Mouse (Mus musculus) cerebellum, adult 11-12 months (tissue): ENCODE data around the gene Map4k4.

ENCODE experiments used
- DNase-seq: peaks from one replicate; pipeline ENCODE4 v3.0.0; 2022

Map4k4 gene

DNA sequence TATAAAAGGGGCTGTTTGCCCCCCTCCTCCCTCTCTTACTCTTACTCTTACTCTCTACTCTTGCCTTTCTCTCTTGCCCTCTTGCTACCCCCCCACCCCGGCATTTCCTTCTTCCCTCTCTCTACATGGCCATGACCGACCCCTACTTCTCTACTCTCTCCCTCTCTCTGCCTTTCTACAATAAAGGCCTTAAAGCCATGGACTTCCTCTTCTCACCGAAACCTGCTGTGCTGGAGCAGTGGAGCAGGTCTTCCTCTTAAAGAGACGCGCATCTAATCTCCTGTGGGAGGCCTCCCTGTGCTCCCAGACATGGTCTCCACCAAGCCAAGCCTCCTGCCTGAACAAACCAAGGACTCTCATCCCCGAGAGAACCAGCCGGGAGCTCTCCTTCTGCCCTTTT lies 154.3 kb downstream of the Map4k4 start:
- no peak for DNase-seq

DNA sequence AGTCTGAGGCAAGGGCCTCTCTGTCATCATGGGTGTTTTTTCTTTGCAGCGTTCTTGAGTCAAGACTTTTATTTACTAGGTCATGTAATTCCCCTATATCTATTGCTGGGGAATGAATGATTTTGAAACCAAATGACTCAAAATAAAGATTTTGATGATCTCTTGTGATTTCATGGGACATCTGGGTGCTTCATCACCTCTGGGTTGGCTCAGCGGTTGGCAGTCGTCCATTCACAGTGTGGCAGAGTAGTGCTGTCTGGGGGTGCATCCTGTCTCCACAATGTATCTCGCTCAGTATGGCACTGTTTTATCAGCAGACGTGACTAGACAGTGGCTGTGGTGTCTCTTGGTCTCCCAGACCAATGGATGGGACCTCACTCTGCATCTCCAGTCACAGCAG lies 155.2 kb downstream of the Map4k4 start:
- no peak for DNase-seq

DNA sequence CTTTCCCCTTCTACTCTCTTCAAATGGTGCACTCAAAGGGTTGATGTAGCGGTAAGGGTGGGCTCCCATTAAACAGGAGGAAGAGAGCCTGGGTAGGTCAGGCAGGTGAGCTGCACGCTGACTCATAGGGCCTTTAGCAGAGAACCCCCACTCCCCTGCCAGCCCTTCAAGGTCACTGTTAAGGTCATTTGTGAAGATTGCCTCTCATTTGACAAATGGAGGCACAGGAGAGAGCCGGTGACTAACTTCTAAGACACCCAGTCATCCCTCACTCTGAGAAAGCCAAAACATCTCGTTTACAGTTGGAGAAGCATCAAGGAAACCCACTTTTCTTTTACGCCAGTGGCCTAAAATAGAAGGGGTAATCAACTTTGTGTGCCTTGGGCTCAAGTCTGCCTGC lies 156.6 kb downstream of the Map4k4 start:
- no peak for DNase-seq

DNA sequence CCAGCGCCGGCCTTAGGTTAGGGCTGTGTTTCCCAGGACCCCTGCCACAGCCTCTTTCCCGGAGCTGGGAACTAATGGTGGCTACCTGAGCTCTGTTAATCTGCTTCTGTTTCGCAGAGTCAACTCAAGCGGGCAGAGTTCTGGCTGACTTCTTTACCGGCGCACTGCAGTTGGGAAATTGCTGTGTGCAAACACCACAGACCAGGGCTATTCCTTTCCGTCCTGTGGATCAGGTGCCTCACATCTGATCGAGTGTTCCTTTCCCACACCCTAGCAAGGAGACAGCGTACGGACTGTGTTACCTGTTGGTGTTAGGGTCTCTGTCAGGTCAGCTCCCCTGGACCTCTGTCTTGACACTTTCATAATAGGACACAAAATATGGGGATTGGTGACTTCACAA lies 157.3 kb downstream of the Map4k4 start:
- no peak for DNase-seq

DNA sequence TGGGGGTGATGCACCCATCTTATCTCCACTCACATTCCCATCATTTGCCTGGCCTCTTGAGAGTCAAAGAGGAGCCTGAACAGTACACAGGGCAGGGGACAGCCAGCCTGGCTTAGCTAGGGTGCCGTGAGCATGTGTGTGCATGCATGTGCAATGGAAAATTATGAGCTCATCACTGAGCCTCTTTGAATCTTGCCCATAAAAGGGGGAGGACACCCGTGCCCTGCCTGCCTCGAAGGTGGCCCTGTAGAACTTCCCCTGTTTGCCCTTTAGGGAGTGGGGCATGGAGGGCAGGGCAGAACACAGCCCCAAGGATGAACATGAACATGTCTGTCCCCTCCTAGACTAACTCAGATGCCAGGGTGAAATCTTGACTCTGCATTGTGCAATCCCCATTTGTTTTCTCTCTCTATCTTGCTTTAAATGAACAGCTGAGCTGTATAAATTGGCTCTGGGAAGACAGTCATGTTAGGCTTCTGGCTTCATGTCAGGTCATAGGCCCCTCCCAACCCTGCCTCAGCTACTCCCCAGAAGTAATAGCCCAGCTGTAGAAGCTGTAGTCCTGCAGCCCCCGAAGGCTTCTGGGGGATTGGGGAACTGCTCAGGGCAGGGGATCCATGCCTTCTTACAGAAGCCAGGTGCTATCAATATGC lies 158.5 kb downstream of the Map4k4 start:
- no peak for DNase-seq

DNA sequence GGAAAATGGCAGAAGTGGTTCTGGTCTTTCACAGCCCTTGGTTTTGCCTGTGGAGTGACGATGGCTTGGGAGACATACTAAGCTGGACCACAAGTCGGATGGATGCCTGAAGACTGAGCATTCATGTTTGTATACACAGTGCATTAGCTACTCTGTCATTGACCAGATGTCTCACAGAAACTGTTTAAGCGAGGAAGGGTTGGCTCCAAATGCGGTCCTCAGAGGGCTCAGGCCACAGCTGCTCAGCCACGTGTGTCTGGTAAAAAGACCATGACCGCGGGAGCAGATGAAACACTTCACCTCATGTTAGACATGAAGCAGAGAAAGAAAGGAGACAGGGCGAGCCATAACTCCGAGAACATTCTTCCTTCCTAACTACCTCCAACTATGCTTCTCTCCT lies 160.6 kb downstream of the Map4k4 start:
- DNase-seq: no peak

DNA sequence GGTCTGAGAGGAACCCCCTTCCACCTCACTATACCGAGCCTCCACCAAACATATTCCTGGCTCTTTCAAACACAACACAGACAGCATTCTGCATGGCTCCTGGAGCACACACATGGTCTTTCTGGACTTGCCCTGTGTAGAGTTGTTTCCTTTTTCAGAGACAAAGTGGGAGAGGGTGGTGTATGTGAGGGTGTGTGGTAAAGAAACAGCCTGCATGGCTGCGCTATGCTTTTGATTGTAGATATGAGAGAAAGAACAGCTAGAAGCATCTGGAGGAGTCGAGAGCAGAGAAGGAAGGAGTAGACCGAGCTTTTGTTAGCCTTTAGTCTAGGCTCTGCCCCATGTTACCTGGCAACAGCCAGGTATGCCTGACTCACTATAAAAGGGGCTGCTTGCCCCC lies 162.7 kb downstream of the Map4k4 start:
- DNase-seq: no peak

DNA sequence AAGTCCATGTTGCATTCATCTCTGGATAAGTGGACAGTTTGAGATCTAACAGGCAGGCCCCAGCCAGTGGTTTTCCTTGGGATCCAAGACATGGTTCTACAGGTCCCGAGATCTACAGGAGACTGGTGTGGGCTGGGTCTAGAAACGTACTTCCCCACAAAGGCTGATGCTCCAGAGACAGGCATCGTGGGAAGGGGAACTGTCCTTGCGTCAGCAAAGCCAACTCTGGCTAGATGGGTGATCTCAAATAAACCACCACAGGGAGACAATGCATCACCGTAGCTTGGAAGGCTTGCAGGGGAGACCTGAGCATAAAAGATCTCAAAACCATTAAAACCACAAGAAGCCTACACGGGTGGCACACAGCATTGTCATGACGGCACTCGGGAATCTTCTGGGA lies 163.8 kb downstream of the Map4k4 start:
- no peak for DNase-seq

DNA sequence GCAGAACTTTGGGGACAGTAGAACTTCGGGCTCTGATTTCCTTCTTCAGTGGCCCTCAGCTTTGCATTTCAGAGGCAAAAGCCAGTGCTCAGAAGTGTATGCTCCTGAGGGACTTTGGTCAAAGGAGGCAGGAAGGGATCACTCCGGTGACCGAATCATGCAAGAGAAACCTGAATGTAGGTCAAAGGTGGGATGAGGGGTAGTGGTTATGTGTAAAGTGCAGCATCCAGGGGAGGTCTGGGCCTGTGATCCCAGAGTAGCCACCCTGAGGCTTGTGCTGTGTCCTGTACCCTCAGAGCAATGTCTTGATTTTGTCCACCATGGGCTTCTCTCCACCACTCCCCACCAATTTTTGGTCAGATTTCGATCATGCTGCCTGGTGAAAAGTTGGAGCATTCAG lies 171.8 kb downstream of the Map4k4 start:
- DNase-seq: no peak

DNA sequence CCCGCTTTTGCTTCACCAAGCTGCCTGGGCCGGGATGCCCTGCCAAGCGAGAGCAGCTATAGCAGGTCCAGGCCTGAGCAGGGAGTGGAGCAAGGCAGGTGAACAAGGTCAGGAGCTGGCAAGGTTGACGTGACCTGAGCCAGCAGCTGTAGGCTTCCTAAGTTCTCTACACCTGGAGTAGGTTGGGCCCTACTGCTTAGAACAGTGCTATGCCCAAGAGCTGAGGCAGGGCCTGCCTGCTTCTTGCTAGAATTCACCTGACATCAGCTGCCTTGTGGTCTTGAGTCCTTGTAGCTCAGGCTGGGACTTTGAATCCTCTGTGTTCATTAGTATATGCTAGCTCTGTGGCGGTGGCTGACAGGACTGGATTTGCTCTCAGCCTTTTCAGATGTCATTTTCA lies 173.1 kb downstream of the Map4k4 start, which contains the start of gene Il1r2:
Gene Il1r2 (plus strand): TSS at position 301 of the 400 bp plus-strand sequence.
- DNase-seq: no peak
